Mouse (Mus musculus): ENCODE measurements around the gene Tgfbr1. TPM values are rescaled to one million over a fixed set of nuclear protein-coding genes. Genes with fewer than 3 reads are reported as not detected.

Tgfbr1 gene
- polyA plus RNA-seq, 1 experiment from 2014 or later: 52.2 TPM

GRCm38 (mm10) chr4:47400314-47400713 is 47.3 kb downstream of the Tgfbr1 start:
- ATAC-seq (ENCODE audit: low FRiP score, low read depth): no peak
- H3K27ac ChIP-seq: no peak overlapping the region
- H3K9me3 ChIP-seq: no peaks in the 10 kb centered on the region
- no peaks in the 10 kb centered on the region for H3K27me3 ChIP-seq
- H3K36me3 ChIP-seq: peaks cover 65% of the 10 kb centered on the region
- no peak overlapping the region for H3K4me2 ChIP-seq (replicated peaks)
- H3K4me3 ChIP-seq: no peak overlapping the region
- 83% methylated on average over 4 of the region's 4 CpGs for WGBS
- H3K4me1 ChIP-seq: no peaks in the 10 kb centered on the region
- H3K9ac ChIP-seq: no peak overlapping the region

DNA sequence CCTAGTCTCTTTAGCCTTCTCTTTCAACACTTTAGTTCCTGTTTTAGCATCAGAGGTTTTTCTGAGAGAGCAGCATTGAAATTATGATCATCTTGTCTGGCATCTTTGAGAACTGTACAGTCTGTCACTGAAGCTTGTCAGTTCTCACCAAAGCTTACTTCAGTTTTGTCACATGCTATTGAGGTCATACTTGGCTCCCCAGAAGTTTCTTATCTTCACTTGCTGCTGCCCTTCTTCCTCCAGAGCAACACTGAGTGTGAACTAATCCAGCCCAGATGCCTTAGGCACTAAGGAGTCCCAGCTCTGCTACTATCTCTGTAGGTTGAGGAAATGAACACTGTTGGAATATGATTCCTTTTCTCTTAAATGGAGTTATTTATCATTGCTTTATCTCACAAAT is 49.2 kb downstream of the Tgfbr1 start:
- Histone ChIP-seq H3K9me3 (no peaks in the 10 kb centered on the region), H3K27me3 (no peaks in the 10 kb centered on the region), H3K27ac (no peak overlapping the region), H3K9ac (no peak overlapping the region), H3K36me3 (peaks cover 65% of the 10 kb centered on the region), H3K4me2 (replicated peaks) (no peak overlapping the region), H3K4me3 (no peak overlapping the region), H3K4me1 (no peaks in the 10 kb centered on the region)
- ATAC-seq (ENCODE audit: low FRiP score, low read depth): no peak

DNA sequence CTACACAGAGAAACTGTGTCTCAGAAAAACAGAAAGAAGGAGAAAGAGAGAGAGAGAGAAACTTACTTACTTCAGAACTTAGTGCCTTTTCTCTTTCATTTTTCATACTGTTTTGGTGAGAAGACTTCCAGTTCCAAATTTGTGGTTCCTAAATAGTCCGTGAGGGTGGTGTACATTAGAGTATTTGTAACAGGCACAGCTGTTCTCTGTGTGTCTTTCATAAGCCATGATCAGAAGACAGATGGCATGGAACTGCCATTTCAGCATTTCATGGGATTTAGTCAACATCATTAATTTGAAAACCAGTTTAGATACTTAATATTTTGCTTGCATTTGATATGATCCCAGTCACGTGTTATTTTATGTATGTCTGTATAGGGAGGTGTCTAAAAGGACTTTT is 51.5 kb downstream of the Tgfbr1 start:
- Histone ChIP-seq H3K27me3 (no peaks in the 10 kb centered on the region), H3K27ac (no peak overlapping the region), H3K4me1 (no peaks in the 10 kb centered on the region), H3K36me3 (peaks cover 53% of the 10 kb centered on the region), H3K4me2 (replicated peaks) (no peak overlapping the region), H3K9ac (no peak overlapping the region), H3K4me3 (no peak overlapping the region), H3K9me3 (no peaks in the 10 kb centered on the region)
- 80% methylated on average over 2 of the region's 2 CpGs for WGBS
- ATAC-seq (ENCODE audit: low FRiP score, low read depth): no peak

DNA sequence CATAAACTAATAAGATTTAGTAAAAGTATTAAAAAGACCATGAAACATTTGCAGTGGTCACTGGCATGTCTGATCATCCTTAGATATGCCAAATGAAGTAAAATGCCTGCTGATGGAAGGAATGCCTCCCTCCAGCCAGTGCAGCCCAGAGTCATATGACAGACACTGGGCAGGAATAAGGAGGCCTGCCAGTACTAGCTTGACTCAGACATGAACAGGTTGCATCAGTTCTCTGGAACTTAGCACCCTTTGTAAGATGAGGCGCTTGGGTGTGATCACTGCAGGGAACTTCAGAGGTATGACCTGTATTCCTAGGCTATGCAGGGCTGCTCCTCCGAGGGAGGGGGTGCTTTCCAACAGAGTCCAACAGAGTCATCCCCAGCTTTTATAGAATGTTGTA is 54.1 kb downstream of the Tgfbr1 start:
- Histone ChIP-seq H3K27me3 (no peaks in the 10 kb centered on the region), H3K9ac (no peak overlapping the region), H3K9me3 (no peaks in the 10 kb centered on the region), H3K4me3 (no peak overlapping the region), H3K36me3 (peaks cover 58% of the 10 kb centered on the region), H3K4me2 (replicated peaks) (no peak overlapping the region), H3K27ac (no peak overlapping the region), H3K4me1 (no peaks in the 10 kb centered on the region)
- WGBS: 85% methylated on average over 2 of the region's 2 CpGs
- ATAC-seq (ENCODE audit: low FRiP score, low read depth): no peak

- Histone ChIP-seq H3K27me3 (no peaks in the 10 kb centered on the region), H3K9me3 (no peaks in the 10 kb centered on the region), H3K4me2 (replicated peaks) (no peak overlapping the region), H3K9ac (no peak overlapping the region), H3K4me1 (no peaks in the 10 kb centered on the region), H3K36me3 (peaks cover 12% of the 10 kb centered on the region), H3K27ac (no peak overlapping the region), H3K4me3 (no peak overlapping the region)
- 66% methylated on average over 3 of the region's 3 CpGs for WGBS
- ATAC-seq (ENCODE audit: low FRiP score, low read depth): no peak
Measured at GRCm38 (mm10) chr4:47417871-47418270, 64.8 kb downstream of the Tgfbr1 start.

DNA sequence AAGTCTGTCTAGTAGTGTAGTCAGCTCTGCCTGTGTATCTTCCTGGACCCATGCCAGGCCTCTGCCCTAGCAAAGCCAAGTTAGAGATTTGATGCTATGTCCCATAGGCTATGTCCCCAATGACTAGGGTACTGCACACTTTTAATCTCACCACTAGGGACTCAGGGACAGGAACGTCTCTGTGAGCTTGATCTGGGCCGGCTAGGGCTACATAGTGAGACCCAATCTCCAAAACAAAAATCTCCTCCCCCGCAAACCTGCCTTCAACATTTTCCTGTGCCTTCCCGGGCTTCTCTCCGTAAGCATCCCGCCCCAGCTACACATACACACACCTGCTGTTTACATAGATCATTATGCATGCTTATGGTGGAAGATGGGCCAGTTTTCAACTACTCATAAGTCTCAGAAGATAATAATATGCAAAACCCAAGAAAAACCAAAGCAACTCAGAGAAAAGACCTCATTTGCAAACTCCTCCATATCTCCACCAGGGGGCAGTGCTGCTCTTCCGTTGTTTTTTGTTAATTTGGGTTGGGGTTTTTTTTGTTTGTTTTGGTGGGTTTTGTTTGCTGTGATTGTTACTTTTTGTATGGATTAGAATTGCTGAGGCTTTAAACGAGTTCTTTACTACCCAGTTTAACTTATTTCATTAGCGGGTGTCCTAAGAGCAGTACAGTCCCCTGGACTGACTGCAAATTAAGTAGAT is 66.4 kb downstream of the Tgfbr1 start:
- Histone ChIP-seq H3K27me3 (0 out of 2 replicates have a peak, but pooled peaks cover 4% of the 10 kb centered on the region), H3K36me3 (peaks cover 4% of the 10 kb centered on the region; the same call in 1 of the 2 replicates), H3K4me1 (peaks cover 7% of the 10 kb centered on the region; the same call in 1 of the 2 replicates), H3K27ac (no peak overlapping the region), H3K4me2 (replicated peaks) (no peak overlapping the region; the same call in 1 of the 2 replicates), H3K9ac (no peak overlapping the region), H3K9me3 (no peaks in the 10 kb centered on the region), H3K4me3 (no peak overlapping the region)
- peak; percentile 52; the same call in 1 of the 2 replicates for ATAC-seq (ENCODE audit: low FRiP score, low read depth)
- WGBS: 24% methylated on average over 9 of the region's 9 CpGs

- Histone ChIP-seq H3K9me3 (no peaks in the 10 kb centered on the region), H3K4me2 (replicated peaks) (no peak overlapping the region), H3K27me3 (0 out of 2 replicates have a peak, but pooled peaks cover 4% of the 10 kb centered on the region), H3K27ac (no peak overlapping the region), H3K9ac (no peak overlapping the region), H3K4me3 (no peak overlapping the region), H3K36me3 (peaks cover 4% of the 10 kb centered on the region; the same call in 1 of the 2 replicates), H3K4me1 (peaks cover 9% of the 10 kb centered on the region; the same call in 1 of the 2 replicates)
- WGBS: 40% methylated on average over 7 of the region's 7 CpGs
- ATAC-seq (ENCODE audit: low FRiP score, low read depth): no peak
Measured at GRCm38 (mm10) chr4:47420191-47420590, 67.2 kb downstream of the Tgfbr1 start.

DNA sequence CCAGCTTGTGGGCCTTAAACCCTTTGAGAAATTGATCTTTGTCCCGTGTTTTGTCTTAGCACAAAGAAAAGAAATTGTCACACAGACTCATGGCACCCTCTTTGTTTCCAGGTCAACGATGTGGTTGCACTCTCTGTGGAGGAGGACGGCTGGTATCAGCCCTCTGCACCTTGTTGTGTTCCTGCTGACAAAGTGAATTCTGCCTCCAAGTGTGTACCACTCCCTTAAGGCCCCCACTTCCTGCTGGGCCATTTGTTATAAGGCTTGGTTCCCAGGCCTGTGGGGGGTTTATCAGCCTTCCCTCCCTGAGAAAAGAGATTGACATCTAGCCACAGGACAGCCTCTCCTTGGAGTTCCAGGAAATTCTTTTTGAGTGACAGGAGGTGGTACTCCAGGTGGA is 69.2 kb downstream of the Tgfbr1 start:
- ATAC-seq (ENCODE audit: low FRiP score, low read depth): no peak
- WGBS: 38% methylated on average over 3 of the region's 3 CpGs
- H3K4me3 ChIP-seq: no peak overlapping the region

GRCm38 (mm10) chr4:47422946-47423345 is 69.9 kb downstream of the Tgfbr1 start:
- Histone ChIP-seq H3K9me3 (no peaks in the 10 kb centered on the region), H3K9ac (no peak overlapping the region), H3K4me1 (peaks cover 9% of the 10 kb centered on the region; the same call in 1 of the 2 replicates), H3K27ac (no peak overlapping the region), H3K4me3 (no peak overlapping the region), H3K4me2 (replicated peaks) (no peak overlapping the region), H3K36me3 (no peaks in the 10 kb centered on the region), H3K27me3 (0 out of 2 replicates have a peak, but pooled peaks cover 4% of the 10 kb centered on the region)
- ATAC-seq (ENCODE audit: low FRiP score, low read depth): no peak
- WGBS: 82% methylated on average over 3 of the region's 3 CpGs

More for the DNA sequence above, 69.2 kb downstream of the Tgfbr1 start:
- peaks cover 9% of the 10 kb centered on the region; the same call in 1 of the 2 replicates for H3K4me1 ChIP-seq
- H3K4me2 ChIP-seq (replicated peaks): no peak overlapping the region
- H3K9ac ChIP-seq: no peak overlapping the region
- H3K27ac ChIP-seq: no peak overlapping the region
- no peaks in the 10 kb centered on the region for H3K36me3 ChIP-seq
- 0 out of 2 replicates have a peak, but pooled peaks cover 4% of the 10 kb centered on the region for H3K27me3 ChIP-seq
- H3K9me3 ChIP-seq: no peaks in the 10 kb centered on the region

DNA sequence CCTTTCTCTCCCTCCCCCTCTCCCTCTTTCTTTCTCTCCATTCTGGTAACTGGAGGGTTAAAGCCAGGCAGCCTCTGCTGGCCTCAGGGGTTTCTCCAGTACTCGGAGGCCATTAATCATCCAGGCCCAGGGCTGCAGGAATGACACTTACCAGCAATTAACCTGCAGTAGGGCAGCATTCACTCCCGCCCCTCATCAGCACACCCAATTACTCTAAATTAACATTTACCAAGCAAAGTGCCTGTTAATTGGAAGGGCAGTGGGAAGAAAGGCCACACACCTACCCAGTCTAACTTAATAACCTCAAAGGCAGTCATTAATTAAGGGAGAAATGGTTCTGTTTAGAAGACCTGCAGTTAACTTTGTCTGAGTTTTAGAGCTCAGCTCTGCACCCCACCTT is 71.4 kb downstream of the Tgfbr1 start:
- Histone ChIP-seq H3K27ac (no peak overlapping the region), H3K27me3 (0 out of 2 replicates have a peak, but pooled peaks cover 4% of the 10 kb centered on the region)
- 7% methylated on average over 2 of the region's 2 CpGs for WGBS

GRCm38 (mm10) chr4:47425247-47425830 is 72.3 kb downstream of the Tgfbr1 start:
- no peak overlapping the region for H3K9ac ChIP-seq
- H3K4me2 ChIP-seq (replicated peaks): no peak overlapping the region
- no peak for ATAC-seq (ENCODE audit: low FRiP score, low read depth)
- 84% methylated on average over 16 of the region's 16 CpGs for WGBS
- H3K27me3 ChIP-seq: 0 out of 2 replicates have a peak, but pooled peaks cover 4% of the 10 kb centered on the region
- H3K4me1 ChIP-seq: peaks cover 9% of the 10 kb centered on the region; the same call in 1 of the 2 replicates
- no peak overlapping the region for H3K27ac ChIP-seq
- no peaks in the 10 kb centered on the region for H3K36me3 ChIP-seq
- H3K4me3 ChIP-seq: no peak overlapping the region
- H3K9me3 ChIP-seq: no peaks in the 10 kb centered on the region

More for the DNA sequence above, 71.4 kb downstream of the Tgfbr1 start:
- Histone ChIP-seq H3K4me3 (no peak overlapping the region), H3K36me3 (no peaks in the 10 kb centered on the region), H3K4me1 (peaks cover 9% of the 10 kb centered on the region; the same call in 1 of the 2 replicates), H3K4me2 (replicated peaks) (no peak overlapping the region), H3K9ac (no peak overlapping the region), H3K9me3 (no peaks in the 10 kb centered on the region)
- no peak for ATAC-seq (ENCODE audit: low FRiP score, low read depth)

DNA sequence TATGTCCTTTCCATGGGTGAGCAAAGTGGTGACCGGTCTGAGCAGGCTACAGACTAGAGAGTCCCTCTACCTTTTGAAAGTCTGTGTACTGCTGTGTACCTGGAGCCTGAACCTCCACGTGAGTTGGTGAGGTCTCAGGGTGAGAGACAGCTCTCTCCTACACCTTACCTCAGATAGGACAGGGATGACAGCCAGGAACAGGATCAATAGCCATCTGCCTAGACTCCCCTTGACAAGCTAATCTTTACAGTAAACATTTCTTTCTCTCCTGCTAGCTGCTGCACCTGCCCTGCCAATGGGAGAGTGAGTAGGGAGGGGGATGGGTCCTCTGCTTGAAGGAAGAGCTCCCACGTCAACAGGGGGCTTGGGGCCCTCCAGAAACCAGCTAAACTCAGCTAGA is 74.6 kb downstream of the Tgfbr1 start:
- no peaks in the 10 kb centered on the region for H3K9me3 ChIP-seq
- no peak overlapping the region for H3K9ac ChIP-seq
- ATAC-seq (ENCODE audit: low FRiP score, low read depth): no peak
- H3K4me2 ChIP-seq (replicated peaks): no peak overlapping the region
- 0 out of 2 replicates have a peak, but pooled peaks cover 4% of the 10 kb centered on the region for H3K27me3 ChIP-seq
- WGBS: 66% methylated on average over 3 of the region's 3 CpGs
- H3K36me3 ChIP-seq: no peaks in the 10 kb centered on the region
- H3K4me3 ChIP-seq: no peak overlapping the region
- no peak overlapping the region for H3K27ac ChIP-seq
- H3K4me1 ChIP-seq: peaks cover 9% of the 10 kb centered on the region; the same call in 1 of the 2 replicates
